Mouse (Mus musculus) stomach, postnatal 0 days (tissue): ENCODE data around the gene Pcsk2. TPM values are rescaled to one million over a fixed set of nuclear protein-coding genes. Genes with fewer than 3 reads are reported as not detected.

Experiments used
- ATAC-seq: fragments of 200-750 bp; cut with Nextera tagmentation; 2 replicates; pipeline ENCODE4 v1.8.0; 2017; ENCODE audit not compliant: low FRiP score, low TSS enrichment
- DNase-seq: peaks from one replicate; pipeline ENCODE4 v3.0.0-alpha.2; 2016; ENCODE audit warnings: low spot score
- H3K27ac ChIP-seq: fragments of 300-500 bp; sonication (generic); replicated peaks from 2 replicates; pipeline ENCODE4 v1.5.1; 2014; ENCODE audit warnings: mild to moderate bottlenecking, control low read depth
- H3K27me3 ChIP-seq: fragments of 300-500 bp; sonication (generic); 2 replicates; pipeline ENCODE4 v1.6.1; 2014; ENCODE audit warnings: low read length; ENCODE audit not compliant: control insufficient read depth, insufficient read depth
- H3K36me3 ChIP-seq: fragments of 300-500 bp; sonication (generic); 2 replicates; pipeline ENCODE4 v1.6.1; 2014; ENCODE audit warnings: low read length, mixed read lengths; ENCODE audit not compliant: control insufficient read depth, insufficient read depth
- H3K4me1 ChIP-seq: fragments of 300-500 bp; sonication (generic); replicated peaks from 2 replicates; pipeline ENCODE4 v1.6.1; 2014; ENCODE audit warnings: antibody characterized with exemption; ENCODE audit not compliant: control insufficient read depth, insufficient read depth
- H3K4me2 ChIP-seq: fragments of 300-500 bp; sonication (generic); replicated peaks from 2 replicates; pipeline ENCODE4 v1.6.1; 2014; ENCODE audit warnings: low read depth, mild to moderate bottlenecking, control low read depth, moderate library complexity
- H3K4me3 ChIP-seq: fragments of 300-500 bp; sonication (generic); 2 replicates; pipeline ENCODE4 v1.5.1; 2014; ENCODE audit warnings: low read depth, low read length, control low read depth
- H3K9ac ChIP-seq: fragments of 300-500 bp; sonication (generic); 2 replicates; pipeline ENCODE4 v1.6.1; 2014; ENCODE audit warnings: mild to moderate bottlenecking, low read length, control low read depth, mixed read lengths
- H3K9me3 ChIP-seq: fragments of 300-500 bp; sonication (generic); 2 replicates; pipeline ENCODE4 v1.6.1; 2016; ENCODE audit warnings: low read length; ENCODE audit not compliant: control insufficient read depth
- CTCF ChIP-seq: IDR thresholded peaks from 2 replicates; pipeline ENCODE4 v1.5.1; 2016; ENCODE audit warnings: antibody characterized with exemption, low read depth, mild to moderate bottlenecking, moderate library complexity
- EP300 ChIP-seq: optimal IDR thresholded peaks from 2 replicates; pipeline ENCODE3; 2016; ENCODE audit warnings: antibody characterized with exemption
- WGBS: fragments of 180-500 bp; shearing (Covaris S2); extraction: QIAGEN DNeasy Blood & Tissue Kit; methylation state at CpG from one replicate; pipeline ENCODE4 v1.1.7; 2014; 5-methylcytosine and 5-hydroxymethylcytosine counted together
- polyA plus RNA-seq: library from polyadenylated mRNA; unstranded; fragments of >200 nt; fragmentation: Nextera tagmentation; extraction: Ambion mirVana; gene quantifications from 2 replicates; pipeline ENCODE4 v1.2.1, GENCODE M21; 2015

The Pcsk2 gene
- polyA plus RNA-seq, 1 experiment from 2014 or later, result 0.80 TPM

- H3K9ac ChIP-seq, result no peak overlapping the region
- H3K9me3 ChIP-seq, result no peaks in the 10 kb centered on the region
- TF ChIP-seq CTCF, result no peak
- TF ChIP-seq EP300, result no peak
- WGBS, result 56% methylated on average over 3 of the region's 3 CpGs
- H3K27ac ChIP-seq, result no peak overlapping the region
- H3K27me3 ChIP-seq, result no peaks in the 10 kb centered on the region
- H3K4me1 ChIP-seq, result no peaks in the 10 kb centered on the region
- DNase-seq, result no peak
- H3K36me3 ChIP-seq, result no peaks in the 10 kb centered on the region
- H3K4me2 ChIP-seq, result no peak overlapping the region
- ATAC-seq, result no peak
- no peak overlapping the region for H3K4me3 ChIP-seq
Measured at GRCm38 (mm10) chr2:143691244-143691643, 145.3 kb downstream of the Pcsk2 start.

- H3K4me3 ChIP-seq, result no peak overlapping the region
- no peak for DNase-seq
- H3K36me3 ChIP-seq, result no peaks in the 10 kb centered on the region
- H3K9ac ChIP-seq, result no peak overlapping the region
- no peak for TF ChIP-seq EP300
- no peak for TF ChIP-seq CTCF
- no peak overlapping the region; the same call in 1 of the 2 replicates for H3K4me2 ChIP-seq
- no peaks in the 10 kb centered on the region for H3K27me3 ChIP-seq
- no peaks in the 10 kb centered on the region for H3K4me1 ChIP-seq
- H3K9me3 ChIP-seq, result no peaks in the 10 kb centered on the region
- no peak overlapping the region for H3K27ac ChIP-seq
- 47% methylated on average over 14 of the region's 14 CpGs for WGBS
- no peak for ATAC-seq
Measured at GRCm38 (mm10) chr2:143696026-143696557, 150.1 kb downstream of the Pcsk2 start.

GRCm38 (mm10) chr2:143696704-143697103 lies 150.7 kb downstream of the Pcsk2 start:
- Histone ChIP-seq H3K4me3 (no peak overlapping the region), H3K9me3 (no peaks in the 10 kb centered on the region), H3K27me3 (no peaks in the 10 kb centered on the region), H3K4me2 (no peak overlapping the region), H3K36me3 (no peaks in the 10 kb centered on the region), H3K27ac (no peak overlapping the region), H3K4me1 (no peaks in the 10 kb centered on the region), H3K9ac (no peak overlapping the region)
- ATAC-seq, result no peak
- no peak for DNase-seq
- 85% methylated on average over 7 of the region's 7 CpGs for WGBS
- no peak for TF ChIP-seq CTCF
- no peak for TF ChIP-seq EP300

- 73% methylated on average over 5 of the region's 5 CpGs for WGBS
- no peak overlapping the region for H3K4me3 ChIP-seq
- H3K36me3 ChIP-seq, result no peaks in the 10 kb centered on the region
- H3K9me3 ChIP-seq, result no peaks in the 10 kb centered on the region
- H3K27me3 ChIP-seq, result no peaks in the 10 kb centered on the region
- DNase-seq (no peak), ATAC-seq (no peak)
- H3K27ac ChIP-seq, result no peak overlapping the region
- TF ChIP-seq CTCF (no peak), EP300 (no peak)
- H3K9ac ChIP-seq, result no peak overlapping the region
- no peaks in the 10 kb centered on the region for H3K4me1 ChIP-seq
- H3K4me2 ChIP-seq, result no peak overlapping the region
Measured at GRCm38 (mm10) chr2:143701141-143701540, 155.2 kb downstream of the Pcsk2 start.

GRCm38 (mm10) chr2:143702931-143703344 lies 157.0 kb downstream of the Pcsk2 start:
- DNase-seq (no peak), ATAC-seq (no peak)
- WGBS, result 89% methylated on average over 3 of the region's 3 CpGs
- no peaks in the 10 kb centered on the region for H3K36me3 ChIP-seq
- no peaks in the 10 kb centered on the region for H3K4me1 ChIP-seq
- H3K4me2 ChIP-seq, result no peak overlapping the region
- no peak overlapping the region for H3K4me3 ChIP-seq
- H3K9me3 ChIP-seq, result no peaks in the 10 kb centered on the region
- no peak overlapping the region for H3K27ac ChIP-seq
- no peaks in the 10 kb centered on the region for H3K27me3 ChIP-seq
- no peak overlapping the region for H3K9ac ChIP-seq
- no peak for TF ChIP-seq CTCF
- no peak for TF ChIP-seq EP300

GRCm38 (mm10) chr2:143708205-143708604 lies 162.2 kb downstream of the Pcsk2 start:
- H3K4me2 ChIP-seq, result no peak overlapping the region
- ATAC-seq (no peak), DNase-seq (no peak)
- 76% methylated on average over 3 of the region's 3 CpGs for WGBS
- TF ChIP-seq CTCF (no peak), EP300 (no peak)
- no peak overlapping the region for H3K9ac ChIP-seq
- no peaks in the 10 kb centered on the region for H3K36me3 ChIP-seq
- no peak overlapping the region for H3K27ac ChIP-seq
- H3K27me3 ChIP-seq, result no peaks in the 10 kb centered on the region
- H3K4me1 ChIP-seq, result no peaks in the 10 kb centered on the region
- H3K9me3 ChIP-seq, result no peaks in the 10 kb centered on the region
- H3K4me3 ChIP-seq, result no peak overlapping the region
